Mouse (Mus musculus): ENCODE measurements around the gene Micall2. TPM values are rescaled to one million over a fixed set of nuclear protein-coding genes. Genes with fewer than 3 reads are reported as not detected.
A peak's percentile ranks its signal among the peaks of the same experiment; 100 is the strongest.

Gene Micall2
- polyA plus RNA-seq, 1 experiment, result 2.6 TPM

DNA sequence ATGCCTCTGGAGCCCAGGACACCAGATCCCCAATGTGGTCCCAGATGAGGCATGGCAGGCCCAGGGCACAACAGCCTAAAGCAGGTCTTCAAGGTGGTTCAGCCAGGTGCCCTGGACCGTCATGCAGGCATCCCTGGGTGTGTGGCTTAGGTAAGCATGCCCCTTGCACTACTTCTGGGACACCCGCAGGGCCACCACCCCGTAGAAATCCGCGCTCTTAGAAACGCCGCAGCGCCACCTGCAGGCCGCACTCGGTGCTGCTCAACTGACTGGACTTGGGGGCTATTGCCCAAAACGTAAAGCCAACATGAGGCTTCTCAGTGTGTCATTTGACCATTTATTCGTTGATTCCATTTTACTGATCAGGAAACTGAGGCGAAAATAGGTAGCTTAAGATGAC is 48.5 kb downstream of the Micall2 start:
- H3K27ac ChIP-seq (ENCODE audit: insufficient read depth, low read length), result no peak overlapping the region
- peaks cover 14% of the 10 kb centered on the region for H3K4me1 ChIP-seq (ENCODE audit: control insufficient read depth, insufficient read depth, low read length)
- TF ChIP-seq CTCF (IDR thresholded peaks at IDR 0.05; ENCODE audit: borderline replicate concordance, insufficient read depth, low read depth, low read length), result peak; percentile 68
- TF ChIP-seq POLR2A (IDR thresholded peaks at IDR 0.05; ENCODE audit: borderline replicate concordance, insufficient read depth, low read length), result no peak
- DNase-seq, result peak; percentile 27 to 55
- 25% methylated on average over 13 of the region's 13 CpGs for WGBS
- no peaks in the 10 kb centered on the region for H3K27me3 ChIP-seq (ENCODE audit: control insufficient read depth, insufficient read depth, low read length)
- H3K4me3 ChIP-seq (replicated peaks; ENCODE audit: insufficient read depth, low read depth, low read length), result no peak overlapping the region

DNA sequence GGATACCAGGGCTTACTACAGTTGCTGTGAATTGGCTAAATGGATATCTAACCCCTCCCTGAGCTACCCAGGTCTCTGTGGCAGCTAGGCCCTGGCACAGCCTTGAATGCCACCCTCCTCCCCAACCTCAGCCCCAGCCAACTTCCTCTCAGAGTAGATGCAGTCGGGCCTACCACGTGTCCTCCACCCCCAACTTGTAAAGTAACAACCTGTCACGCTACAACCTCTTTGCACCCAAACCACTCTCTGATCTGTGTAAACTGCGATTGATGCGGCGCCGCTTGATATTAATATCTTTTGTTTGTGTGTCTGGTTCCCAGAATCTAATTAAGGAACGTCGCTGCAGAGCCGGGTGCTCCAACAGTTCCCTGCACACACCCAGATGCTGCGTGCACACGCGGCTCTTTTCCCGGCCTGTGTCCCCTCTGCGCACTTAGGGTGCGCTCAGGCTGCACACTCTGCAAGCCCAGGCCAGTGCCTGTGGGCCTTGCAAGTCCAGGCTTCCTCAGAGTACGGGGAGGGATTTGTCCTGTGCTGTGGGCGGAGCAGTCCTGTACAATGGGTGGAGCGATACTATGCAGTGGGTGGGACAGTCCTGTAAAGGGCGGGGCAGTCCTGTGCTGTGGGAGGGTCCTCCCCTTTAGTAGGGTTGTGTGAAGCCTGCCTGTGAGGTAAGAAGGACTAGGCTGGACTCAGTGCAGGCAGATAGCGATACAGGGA is 49.4 kb downstream of the Micall2 start:
- Histone ChIP-seq H3K4me3 (replicated peaks; ENCODE audit: insufficient read depth, low read depth, low read length) (no peak overlapping the region), H3K27ac (ENCODE audit: insufficient read depth, low read length) (no peak overlapping the region), H3K4me1 (ENCODE audit: control insufficient read depth, insufficient read depth, low read length) (peaks cover 14% of the 10 kb centered on the region), H3K27me3 (ENCODE audit: control insufficient read depth, insufficient read depth, low read length) (no peaks in the 10 kb centered on the region)
- no peak for DNase-seq
- WGBS, result 69% methylated on average over 21 of the region's 21 CpGs
- TF ChIP-seq CTCF (IDR thresholded peaks at IDR 0.05; ENCODE audit: borderline replicate concordance, insufficient read depth, low read depth, low read length) (no peak), POLR2A (IDR thresholded peaks at IDR 0.05; ENCODE audit: borderline replicate concordance, insufficient read depth, low read length) (no peak)

DNA sequence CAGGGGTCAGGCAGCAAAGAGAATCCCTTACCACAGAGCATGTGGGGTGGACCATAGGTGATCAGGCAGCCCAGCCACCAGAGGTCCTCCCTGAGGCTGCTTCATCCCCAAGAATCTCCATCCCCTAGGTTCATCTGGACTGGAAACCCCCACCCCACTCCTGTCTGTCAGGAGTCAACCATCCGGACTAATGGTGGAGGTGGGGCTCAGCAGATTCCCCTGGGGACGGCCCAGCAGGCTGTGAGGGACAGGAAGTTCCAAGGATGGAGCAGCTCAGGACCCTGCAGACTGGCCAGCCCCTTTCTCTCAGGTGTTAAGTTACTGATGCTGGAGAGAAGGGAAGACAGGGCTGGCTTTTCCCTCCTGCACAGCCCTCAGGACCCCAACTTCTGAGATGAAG is 52.9 kb downstream of the Micall2 start:
- TF ChIP-seq POLR2A (IDR thresholded peaks at IDR 0.05; ENCODE audit: borderline replicate concordance, insufficient read depth, low read length), result no peak
- no peak for TF ChIP-seq CTCF (IDR thresholded peaks at IDR 0.05; ENCODE audit: borderline replicate concordance, insufficient read depth, low read depth, low read length)
- WGBS, result 48% methylated on average over 2 of the region's 2 CpGs
- Histone ChIP-seq H3K27ac (ENCODE audit: insufficient read depth, low read length) (no peak overlapping the region), H3K4me3 (replicated peaks; ENCODE audit: insufficient read depth, low read depth, low read length) (no peak overlapping the region), H3K4me1 (ENCODE audit: control insufficient read depth, insufficient read depth, low read length) (peaks cover 9% of the 10 kb centered on the region), H3K27me3 (ENCODE audit: control insufficient read depth, insufficient read depth, low read length) (no peaks in the 10 kb centered on the region)
- DNase-seq, result no peak

DNA sequence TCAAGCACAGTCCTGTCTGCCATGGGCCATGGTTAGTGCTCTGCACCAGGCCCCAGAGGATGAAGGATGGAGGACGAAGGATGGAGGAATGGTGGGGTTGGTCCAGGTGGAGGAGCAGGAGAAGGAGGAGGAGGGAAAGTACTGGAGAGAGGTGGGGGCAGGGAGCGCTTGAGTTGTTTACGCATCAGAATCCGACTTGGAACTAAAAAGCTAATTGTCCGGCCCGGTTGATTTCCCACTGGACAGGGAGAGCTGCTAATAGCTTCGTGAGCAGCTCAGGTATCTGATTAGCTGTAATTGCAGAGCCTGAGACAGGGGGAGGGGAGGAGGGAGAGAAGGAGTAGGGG is 53.5 kb downstream of the Micall2 start:
- no peak overlapping the region for H3K4me3 ChIP-seq (replicated peaks; ENCODE audit: insufficient read depth, low read depth, low read length)
- H3K4me1 ChIP-seq (ENCODE audit: control insufficient read depth, insufficient read depth, low read length), result peaks cover 4% of the 10 kb centered on the region
- no peak for DNase-seq
- no peak overlapping the region for H3K27ac ChIP-seq (ENCODE audit: insufficient read depth, low read length)
- 46% methylated on average over 7 of the region's 7 CpGs for WGBS
- no peaks in the 10 kb centered on the region for H3K27me3 ChIP-seq (ENCODE audit: control insufficient read depth, insufficient read depth, low read length)
- TF ChIP-seq POLR2A (IDR thresholded peaks at IDR 0.05; ENCODE audit: borderline replicate concordance, insufficient read depth, low read length) (no peak), CTCF (IDR thresholded peaks at IDR 0.05; ENCODE audit: borderline replicate concordance, insufficient read depth, low read depth, low read length) (no peak)

DNA sequence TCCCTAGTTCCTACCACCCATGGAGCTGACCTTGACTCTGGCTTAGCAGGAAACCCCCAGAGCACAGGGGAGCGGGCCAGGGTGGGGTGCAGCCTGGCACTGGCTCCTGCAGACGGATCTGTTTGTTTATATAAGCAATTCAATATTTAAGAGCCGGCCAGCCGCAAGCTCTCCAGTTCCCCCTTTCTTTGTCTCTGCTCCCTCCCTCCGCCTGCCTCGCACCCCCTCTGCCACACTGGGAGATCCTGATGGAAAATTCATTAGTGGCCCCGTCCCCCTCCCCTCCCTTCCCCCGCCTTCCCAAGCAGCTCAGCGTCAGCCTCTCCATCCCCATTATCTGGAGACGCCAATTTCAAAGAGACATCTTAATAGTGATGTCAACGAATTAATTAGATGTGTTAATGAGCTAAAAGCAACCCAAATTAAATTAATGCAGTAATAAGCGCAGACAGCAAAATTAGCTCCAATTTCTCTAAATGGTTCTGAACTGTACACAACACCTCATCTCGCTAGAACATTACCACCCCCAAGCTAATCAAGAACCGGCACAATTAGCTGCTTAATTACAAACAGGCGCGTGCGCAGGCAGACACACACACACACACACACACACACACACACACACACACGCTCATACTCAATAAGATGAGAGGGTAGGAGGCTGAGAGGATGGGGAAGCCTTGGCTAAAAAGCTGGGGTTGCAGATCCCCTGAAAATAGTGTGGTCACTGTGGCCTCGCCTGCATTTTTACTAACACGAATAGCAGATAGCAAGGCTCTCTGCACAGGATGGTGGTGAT is 54.1 kb downstream of the Micall2 start:
- WGBS, result 43% methylated on average over 20 of the region's 20 CpGs
- DNase-seq, result no peak
- H3K27me3 ChIP-seq (ENCODE audit: control insufficient read depth, insufficient read depth, low read length), result no peaks in the 10 kb centered on the region
- TF ChIP-seq CTCF (IDR thresholded peaks at IDR 0.05; ENCODE audit: borderline replicate concordance, insufficient read depth, low read depth, low read length) (no peak), POLR2A (IDR thresholded peaks at IDR 0.05; ENCODE audit: borderline replicate concordance, insufficient read depth, low read length) (no peak)
- no peak overlapping the region for H3K4me3 ChIP-seq (replicated peaks; ENCODE audit: insufficient read depth, low read depth, low read length)
- H3K4me1 ChIP-seq (ENCODE audit: control insufficient read depth, insufficient read depth, low read length), result no peaks in the 10 kb centered on the region; the same call in none of the 2 replicates
- no peak overlapping the region for H3K27ac ChIP-seq (ENCODE audit: insufficient read depth, low read length)

DNA sequence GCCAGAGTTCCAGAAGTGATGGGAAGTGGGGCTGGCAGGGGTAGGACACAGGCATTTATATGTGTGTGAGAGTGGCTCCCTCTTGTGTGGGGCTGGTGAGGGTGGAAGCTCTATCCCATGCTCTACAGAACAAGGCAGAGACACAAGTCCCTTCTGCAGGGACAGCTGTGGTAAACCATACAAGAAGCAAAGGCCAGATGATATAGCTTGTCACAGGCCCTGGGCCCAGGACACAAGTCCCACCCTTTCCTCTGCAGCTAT is 60.5 kb downstream of the Micall2 start:
- no peak overlapping the region for H3K27ac ChIP-seq (ENCODE audit: insufficient read depth, low read length)
- H3K27me3 ChIP-seq (ENCODE audit: control insufficient read depth, insufficient read depth, low read length), result no peaks in the 10 kb centered on the region
- H3K4me1 ChIP-seq (ENCODE audit: control insufficient read depth, insufficient read depth, low read length), result no peaks in the 10 kb centered on the region; the same call in 1 of the 2 replicates
- TF ChIP-seq POLR2A (IDR thresholded peaks at IDR 0.05; ENCODE audit: borderline replicate concordance, insufficient read depth, low read length), result no peak
- TF ChIP-seq CTCF (IDR thresholded peaks at IDR 0.05; ENCODE audit: borderline replicate concordance, insufficient read depth, low read depth, low read length), result no peak
- no peak overlapping the region for H3K4me3 ChIP-seq (replicated peaks; ENCODE audit: insufficient read depth, low read depth, low read length)
- DNase-seq, result no peak

DNA sequence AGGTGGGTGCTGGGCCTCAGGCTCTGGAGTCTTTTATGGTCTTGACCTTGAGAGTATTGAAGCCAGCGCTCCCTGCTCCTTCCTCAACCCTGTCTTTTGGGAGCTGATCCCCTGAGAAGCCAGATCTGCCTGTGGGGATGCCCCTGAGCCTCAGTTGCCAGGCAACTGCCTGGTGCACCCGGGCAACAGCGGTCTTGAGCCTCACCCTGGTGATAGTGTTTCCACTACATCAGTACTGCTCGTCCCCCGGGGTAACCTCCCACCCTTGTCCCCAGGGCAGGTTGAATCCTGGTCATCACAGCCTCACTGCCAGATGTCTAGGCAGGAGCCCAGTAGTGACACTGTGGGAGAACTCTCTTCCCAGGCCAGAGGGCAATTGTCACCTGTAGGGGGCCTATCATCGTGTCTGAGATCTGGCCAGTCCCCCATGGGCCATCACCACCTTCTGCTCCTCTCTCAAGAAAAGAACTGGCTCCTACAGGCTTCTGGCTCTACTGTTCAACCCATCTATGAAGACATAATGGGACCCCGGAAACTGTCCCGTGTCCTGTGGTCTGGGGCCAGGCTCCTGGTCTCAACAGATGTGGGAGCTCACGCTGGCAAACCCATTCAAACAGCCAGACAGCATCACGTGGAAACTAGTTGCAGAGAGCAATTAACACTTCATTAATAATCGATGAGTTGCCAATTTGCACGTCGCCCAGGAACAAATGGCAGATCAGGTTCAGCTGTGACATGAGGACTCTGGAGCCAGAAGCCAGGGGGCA is 61.0 kb downstream of the Micall2 start:
- TF ChIP-seq CTCF (IDR thresholded peaks at IDR 0.05; ENCODE audit: borderline replicate concordance, insufficient read depth, low read depth, low read length), result no peak
- no peak for TF ChIP-seq POLR2A (IDR thresholded peaks at IDR 0.05; ENCODE audit: borderline replicate concordance, insufficient read depth, low read length)
- WGBS, result 43% methylated on average over 13 of the region's 13 CpGs
- Histone ChIP-seq H3K27ac (ENCODE audit: insufficient read depth, low read length) (no peak overlapping the region), H3K4me3 (replicated peaks; ENCODE audit: insufficient read depth, low read depth, low read length) (no peak overlapping the region), H3K27me3 (ENCODE audit: control insufficient read depth, insufficient read depth, low read length) (no peaks in the 10 kb centered on the region), H3K4me1 (ENCODE audit: control insufficient read depth, insufficient read depth, low read length) (no peaks in the 10 kb centered on the region; the same call in 1 of the 2 replicates)
- no peak for DNase-seq
